In genomic region chr7:73019151-73019550, GRCm38 (mm10) we compare ENCODE assay signal across 27 mouse cellular contexts.
"Had no signal": no experiment of that assay in that cellular context is flagged by ENCODE, and none has a peak within 500 bp of the region (broad histone marks: within the 10 kb centered on the region; RNA-seq: fewer than 3 reads in every experiment).

No protein-coding gene starts in this region.

- H3K9me3 ChIP-seq: embryonic facial prominence, embryonic 10.5 days; embryonic facial prominence, embryonic 12.5 days; embryonic facial prominence, embryonic 13.5 days; embryonic facial prominence, embryonic 15.5 days; forebrain, embryonic 10.5 days; forebrain, embryonic 12.5 days; forebrain, embryonic 13.5 days; forebrain, embryonic 15.5 days; heart, embryonic 10.5 days had no signal

- H3K9ac ChIP-seq: embryonic facial prominence, embryonic 12.5 days; embryonic facial prominence, embryonic 13.5 days; embryonic facial prominence, embryonic 15.5 days; forebrain, embryonic 12.5 days; forebrain, embryonic 13.5 days; forebrain, embryonic 15.5 days; forebrain, postnatal 0 days had no signal

- ATAC-seq: forebrain, embryonic 13.5 days; forebrain, embryonic 14.5 days; forebrain, embryonic 15.5 days; forebrain, embryonic 16.5 days; forebrain, postnatal 0 days had no signal

- H3K27ac ChIP-seq: embryonic facial prominence, embryonic 10.5 days; embryonic facial prominence, embryonic 12.5 days; embryonic facial prominence, embryonic 13.5 days; embryonic facial prominence, embryonic 15.5 days; forebrain, embryonic 10.5 days; forebrain, embryonic 12.5 days; forebrain, embryonic 13.5 days; forebrain, embryonic 15.5 days; gastrocnemius, adult 2 months; heart, adult 2 months; heart, embryonic 10.5 days had no signal

- H3K27me3 ChIP-seq: embryonic facial prominence, embryonic 12.5 days; embryonic facial prominence, embryonic 13.5 days; embryonic facial prominence, embryonic 15.5 days; forebrain, embryonic 12.5 days; forebrain, embryonic 13.5 days; forebrain, embryonic 15.5 days had no signal

- H3K4me2 ChIP-seq: embryonic facial prominence, embryonic 12.5 days; embryonic facial prominence, embryonic 13.5 days; embryonic facial prominence, embryonic 15.5 days; forebrain, embryonic 12.5 days; forebrain, embryonic 13.5 days; forebrain, embryonic 15.5 days had no signal

- DNase-seq: cerebellum, adult 2 months; cerebellum, adult 9-10 months; cerebellum, adult 9-11 months; cerebellum, postnatal 25 days; cerebellum, postnatal 36 days; embryo, embryonic 11 days; forebrain, postnatal 0 days; gastrocnemius, adult 2 months; gastrocnemius, postnatal 10 days; gastrocnemius, postnatal 14 days; gastrocnemius, postnatal 25 days; gastrocnemius, postnatal 36 days; heart, adult 11 months; heart, adult 18-20 months; heart, adult 2 months had no signal

- H3K36me3 ChIP-seq: embryonic facial prominence, embryonic 10.5 days; embryonic facial prominence, embryonic 12.5 days; embryonic facial prominence, embryonic 13.5 days; embryonic facial prominence, embryonic 15.5 days; forebrain, embryonic 10.5 days; forebrain, embryonic 12.5 days; forebrain, embryonic 15.5 days; heart, embryonic 10.5 days had no signal

- H3K4me1 ChIP-seq: embryonic facial prominence, embryonic 10.5 days; embryonic facial prominence, embryonic 12.5 days; embryonic facial prominence, embryonic 13.5 days; embryonic facial prominence, embryonic 15.5 days; heart, embryonic 10.5 days had no signal

- H3K4me3 ChIP-seq: embryonic facial prominence, embryonic 10.5 days; embryonic facial prominence, embryonic 12.5 days; embryonic facial prominence, embryonic 13.5 days; embryonic facial prominence, embryonic 15.5 days; erythroblast, embryonic 14.5 days; forebrain, embryonic 10.5 days; forebrain, embryonic 12.5 days; forebrain, embryonic 13.5 days; forebrain, embryonic 15.5 days; gastrocnemius, adult 2 months; heart, adult 2 months; heart, embryonic 10.5 days had no signal
